Mouse (Mus musculus): ENCODE measurements around the gene Adamts17.

DNA sequence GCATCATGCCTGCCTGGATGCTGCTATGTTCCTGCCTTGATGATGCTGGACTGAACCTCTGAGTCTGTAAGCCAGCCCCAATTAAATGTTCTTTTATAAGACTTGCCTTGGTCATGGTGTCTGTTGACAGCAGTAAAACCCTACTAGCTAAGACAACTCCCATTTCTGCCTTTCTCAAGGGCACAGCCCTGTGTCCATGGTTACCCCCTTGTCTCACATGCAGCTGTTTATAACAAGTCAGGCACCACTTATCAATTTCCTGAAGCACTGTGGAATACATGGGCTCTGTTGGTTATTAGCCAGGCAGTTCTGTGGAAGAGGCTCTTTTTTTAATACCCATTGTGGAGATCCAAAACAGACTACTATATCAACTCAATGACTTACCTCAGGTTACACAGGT lies 193.1 kb downstream of the Adamts17 start:
- TF ChIP-seq CTCF (IDR thresholded peaks at IDR 0.05; ENCODE audit: low read depth) (no peak), EP300 (IDR thresholded peaks at IDR 0.05; ENCODE audit: low read depth) (no peak)
